Mouse (Mus musculus): ENCODE results near the gene Clec11a.

DNA sequence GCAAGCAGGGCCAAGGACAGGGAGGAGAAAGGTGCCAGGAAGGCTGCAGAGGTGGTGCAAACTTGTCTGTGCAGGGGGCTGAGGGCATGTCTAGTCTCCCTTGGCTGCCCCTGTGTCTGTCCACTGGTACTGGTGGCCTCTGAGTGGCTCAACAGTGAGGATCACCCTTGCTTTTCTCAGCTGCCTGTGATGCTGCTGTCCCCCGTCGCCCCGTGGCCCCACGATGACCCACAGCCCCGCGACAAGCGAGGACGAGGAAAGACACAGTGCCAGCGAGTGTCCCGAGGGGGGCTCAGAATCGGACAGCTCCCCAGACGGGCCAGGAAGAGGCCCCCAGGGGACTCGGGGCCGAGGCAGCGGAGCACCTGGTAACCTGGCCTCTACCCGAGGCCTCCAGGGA, 5.8 kb upstream of the Clec11a start:
- TF ChIP-seq HCFC1 (IDR thresholded peaks at IDR 0.05; ENCODE audit: borderline replicate concordance, insufficient read depth, low read length) (no peak), MAFK (IDR thresholded peaks at IDR 0.05; ENCODE audit: insufficient read depth, low read depth, low read length) (no peak)
